Mouse (Mus musculus): ENCODE results near the gene Cphx1. TPM values are rescaled to one million over a fixed set of nuclear protein-coding genes. Genes with fewer than 3 reads are reported as not detected.
A peak's percentile ranks its signal among the peaks of the same experiment; 100 is the strongest.
"Not testable (repeated sequence)": the region's sequence is repeated elsewhere in the genome, so short reads cannot be mapped to it uniquely, and the experiment has no call there.

Gene Cphx1
- total RNA-seq (2014; rRNA removed) (0.33 TPM in 1 of 2 replicates, not detected in the other), polyA plus RNA-seq (2015; fragmentation: Nextera tagmentation; extraction: Ambion mirVana) (0.16 TPM in 1 of 2 replicates, not detected in the other)

GRCm38 (mm10) chr14:25938004-25938403 lies at the start of gene Cphx1:
TSS of gene Cphx1 (plus strand) at chr14:25938304.
- DNase-seq; H3K4me1 ChIP-seq (ENCODE audit: insufficient read depth); H3K27me3 ChIP-seq (ENCODE audit: insufficient read depth, low read length); H3K4me3 ChIP-seq (ENCODE audit: low read depth, low read length); H3K36me3 ChIP-seq (ENCODE audit: insufficient read depth); H3K9me3 ChIP-seq (ENCODE audit: low read length); H3K4me2 ChIP-seq (ENCODE audit: low read depth); H3K27ac ChIP-seq (ENCODE audit: low read depth, low read length); H3K9ac ChIP-seq; ATAC-seq: not testable (repeated sequence)
- no CpG with 5 or more reads among the region's 8 CpGs for WGBS

DNA sequence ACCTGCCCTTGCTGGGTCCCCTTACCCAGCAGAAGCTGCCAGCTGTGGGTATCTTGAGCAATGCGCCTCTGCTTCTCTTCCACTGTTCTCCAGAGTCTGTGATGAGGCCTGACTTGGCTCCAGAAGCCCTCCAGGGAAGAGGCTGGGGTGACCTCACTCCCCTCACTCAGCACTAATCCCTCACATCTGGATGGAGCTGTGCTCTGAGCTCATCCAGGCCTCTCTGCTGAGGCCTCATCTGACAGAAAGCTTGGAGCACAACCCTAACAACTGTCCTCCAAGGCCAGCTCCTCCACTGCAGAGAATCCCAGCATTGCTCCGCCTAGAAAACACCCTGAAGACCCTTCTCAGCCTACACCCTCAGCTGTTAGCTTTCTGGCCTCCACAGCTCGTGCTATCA lies 43.5 kb upstream of the Cphx1 start:
- no CpG with 5 or more reads among the region's 3 CpGs for WGBS
- not testable (repeated sequence) for H3K4me3 ChIP-seq (ENCODE audit: low read depth, low read length); H3K27ac ChIP-seq (ENCODE audit: low read depth, low read length); H3K4me2 ChIP-seq (ENCODE audit: low read depth); H3K36me3 ChIP-seq (ENCODE audit: insufficient read depth); H3K9me3 ChIP-seq (ENCODE audit: low read length); H3K27me3 ChIP-seq (ENCODE audit: insufficient read depth, low read length); H3K9ac ChIP-seq; DNase-seq; H3K4me1 ChIP-seq (ENCODE audit: insufficient read depth); ATAC-seq

GRCm38 (mm10) chr14:25895686-25896085 lies 42.4 kb upstream of the Cphx1 start:
- H3K27me3 ChIP-seq (ENCODE audit: insufficient read depth, low read length); H3K9me3 ChIP-seq (ENCODE audit: low read length); H3K36me3 ChIP-seq (ENCODE audit: insufficient read depth); H3K4me1 ChIP-seq (ENCODE audit: insufficient read depth); H3K4me2 ChIP-seq (ENCODE audit: low read depth); H3K27ac ChIP-seq (ENCODE audit: low read depth, low read length); ATAC-seq; H3K4me3 ChIP-seq (ENCODE audit: low read depth, low read length); H3K9ac ChIP-seq; DNase-seq: not testable (repeated sequence)
- WGBS = no CpG with 5 or more reads among the region's 7 CpGs

DNA sequence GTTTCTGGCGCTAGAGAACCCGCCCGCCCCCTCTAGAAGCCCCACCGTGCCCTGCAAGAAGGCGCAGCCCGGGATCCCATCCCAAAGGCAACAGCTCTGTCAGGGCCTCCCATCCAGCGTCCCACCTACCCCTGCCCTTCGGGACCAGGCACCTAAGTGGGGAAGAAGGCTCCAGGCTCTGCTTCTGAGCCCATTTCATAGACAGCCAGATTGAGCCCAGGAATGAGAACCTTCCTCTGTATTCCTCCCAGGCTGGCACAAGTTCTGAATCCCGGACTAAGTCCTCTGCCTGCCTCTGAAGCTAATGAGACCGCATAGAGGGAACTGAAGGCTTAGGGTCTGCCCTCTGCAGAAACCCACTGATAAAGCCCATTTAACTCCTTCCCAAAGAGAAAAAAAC lies 35.1 kb upstream of the Cphx1 start, which contains the start of gene Plac9a:
Gene Plac9a (minus strand): TSS at position 101 of the 400 bp plus-strand sequence.
- H3K4me1 ChIP-seq (ENCODE audit: insufficient read depth); H3K36me3 ChIP-seq (ENCODE audit: insufficient read depth); H3K27ac ChIP-seq (ENCODE audit: low read depth, low read length); H3K27me3 ChIP-seq (ENCODE audit: insufficient read depth, low read length); ATAC-seq; DNase-seq; H3K9me3 ChIP-seq (ENCODE audit: low read length); H3K4me3 ChIP-seq (ENCODE audit: low read depth, low read length); H3K9ac ChIP-seq; H3K4me2 ChIP-seq (ENCODE audit: low read depth): not testable (repeated sequence)
- no CpG with 5 or more reads among the region's 10 CpGs for WGBS

DNA sequence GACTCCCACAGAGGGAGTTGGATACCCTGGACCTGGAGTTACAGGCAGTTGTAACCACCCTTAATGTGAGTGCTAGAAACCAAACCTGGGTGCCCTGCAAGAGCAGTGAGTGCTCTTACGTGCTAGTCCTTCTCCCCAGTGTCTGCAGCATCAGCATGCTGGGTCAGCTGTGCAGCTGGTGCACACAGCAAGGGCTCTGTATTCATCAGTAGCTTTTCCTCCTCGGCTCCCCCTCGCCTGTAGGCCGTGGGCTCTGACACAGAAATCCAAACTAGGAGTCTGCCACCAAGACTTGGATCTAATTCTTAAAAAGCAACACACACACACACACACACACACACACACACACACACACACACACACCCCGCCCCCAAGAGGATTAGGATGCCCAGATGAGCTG lies 32.9 kb upstream of the Cphx1 start:
- H3K4me2 ChIP-seq (ENCODE audit: low read depth); H3K9ac ChIP-seq; H3K4me3 ChIP-seq (ENCODE audit: low read depth, low read length); H3K27ac ChIP-seq (ENCODE audit: low read depth, low read length); H3K27me3 ChIP-seq (ENCODE audit: insufficient read depth, low read length); H3K36me3 ChIP-seq (ENCODE audit: insufficient read depth); DNase-seq; H3K9me3 ChIP-seq (ENCODE audit: low read length); H3K4me1 ChIP-seq (ENCODE audit: insufficient read depth): not testable (repeated sequence)
- peak; percentile 53; the same call in 1 of the 2 replicates for ATAC-seq
- WGBS = 14% methylated on average over 1 of the region's 5 CpGs

DNA sequence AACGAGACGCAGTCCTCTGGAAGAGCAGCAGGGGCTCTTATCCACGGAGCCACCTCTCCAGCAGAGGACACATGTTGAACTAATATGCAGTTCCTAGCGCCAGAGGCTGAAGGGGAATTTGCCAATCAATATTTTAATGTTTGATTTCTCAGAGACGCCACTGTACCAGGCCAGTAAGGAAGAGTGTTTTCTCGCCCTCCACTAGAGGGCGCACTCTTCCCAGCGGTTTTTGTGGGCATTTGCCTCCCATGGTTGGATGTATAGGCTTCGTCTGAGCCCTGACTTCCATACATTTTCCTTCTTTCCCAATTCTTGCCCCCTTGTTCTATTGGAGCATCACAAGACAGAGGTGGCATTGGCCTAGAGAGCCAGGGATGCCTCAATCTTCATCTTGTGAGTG lies 30.8 kb upstream of the Cphx1 start:
- not testable (repeated sequence) for H3K9me3 ChIP-seq (ENCODE audit: low read length); H3K4me3 ChIP-seq (ENCODE audit: low read depth, low read length); H3K9ac ChIP-seq; H3K4me2 ChIP-seq (ENCODE audit: low read depth); ATAC-seq; H3K27me3 ChIP-seq (ENCODE audit: insufficient read depth, low read length); H3K27ac ChIP-seq (ENCODE audit: low read depth, low read length); DNase-seq; H3K36me3 ChIP-seq (ENCODE audit: insufficient read depth); H3K4me1 ChIP-seq (ENCODE audit: insufficient read depth)
- no CpG with 5 or more reads among the region's 9 CpGs for WGBS

DNA sequence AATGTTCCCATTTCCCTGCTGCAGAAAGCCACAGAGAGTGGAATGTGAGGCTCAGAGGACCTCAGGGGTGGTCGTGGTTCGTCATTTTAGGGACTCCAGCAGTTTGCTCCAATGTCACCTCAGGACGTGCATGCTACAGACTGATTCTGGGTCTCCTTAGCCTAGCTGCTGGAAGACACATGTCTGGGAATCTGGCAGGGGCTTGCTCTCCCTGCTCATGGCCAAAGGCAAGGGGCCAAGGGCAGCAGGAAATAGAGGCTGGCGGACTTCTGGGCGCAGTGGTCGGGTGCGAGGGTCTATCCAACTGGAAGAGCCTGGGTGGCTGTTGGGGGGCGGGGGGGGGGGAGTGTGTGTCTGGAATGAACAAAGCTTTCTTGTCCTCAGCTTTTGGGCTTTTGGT lies 29.1 kb upstream of the Cphx1 start:
- not testable (repeated sequence) for DNase-seq; H3K4me2 ChIP-seq (ENCODE audit: low read depth); H3K27me3 ChIP-seq (ENCODE audit: insufficient read depth, low read length); H3K4me1 ChIP-seq (ENCODE audit: insufficient read depth); H3K9me3 ChIP-seq (ENCODE audit: low read length); H3K4me3 ChIP-seq (ENCODE audit: low read depth, low read length); H3K9ac ChIP-seq; H3K36me3 ChIP-seq (ENCODE audit: insufficient read depth); H3K27ac ChIP-seq (ENCODE audit: low read depth, low read length)
- no CpG with 5 or more reads among the region's 8 CpGs for WGBS
- peak; percentile 64 for ATAC-seq

DNA sequence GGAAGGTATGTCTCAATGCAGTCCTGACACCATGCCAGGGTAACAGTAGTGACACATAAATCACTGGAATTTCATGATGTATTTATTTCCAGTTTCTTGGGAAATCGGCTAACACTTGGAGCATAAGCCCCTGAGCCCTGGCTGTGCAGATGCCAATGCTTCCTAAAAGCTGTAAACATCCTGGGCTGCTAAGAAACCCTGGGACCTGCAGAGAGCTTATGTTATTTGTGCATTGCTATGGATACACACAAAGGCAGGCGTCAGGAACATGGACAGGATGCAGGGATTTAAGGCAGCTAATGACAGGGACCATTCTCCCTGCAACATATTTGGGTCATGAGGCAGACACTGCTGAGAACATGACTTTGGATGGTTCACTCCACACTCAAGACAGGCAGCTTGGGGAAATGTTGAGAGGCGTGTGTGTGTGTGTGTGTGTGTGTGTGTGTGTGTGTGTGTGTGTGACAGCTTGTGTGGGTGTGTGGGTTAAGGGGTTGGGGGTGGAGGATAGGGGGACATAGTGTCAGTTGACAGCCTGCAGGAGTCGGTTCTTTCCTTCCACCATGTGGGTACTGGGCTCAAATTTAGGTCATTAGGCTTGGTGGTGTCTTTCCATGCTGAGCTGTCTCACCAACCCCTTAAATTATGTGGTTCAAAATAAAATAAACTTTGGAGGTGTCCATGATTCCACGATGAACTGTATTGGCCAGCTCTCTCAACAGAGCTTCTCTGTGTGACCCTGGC lies 19.5 kb upstream of the Cphx1 start:
- not testable (repeated sequence) for H3K9ac ChIP-seq; H3K4me3 ChIP-seq (ENCODE audit: low read depth, low read length); ATAC-seq; H3K4me2 ChIP-seq (ENCODE audit: low read depth); H3K9me3 ChIP-seq (ENCODE audit: low read length); H3K36me3 ChIP-seq (ENCODE audit: insufficient read depth); H3K4me1 ChIP-seq (ENCODE audit: insufficient read depth); H3K27ac ChIP-seq (ENCODE audit: low read depth, low read length); H3K27me3 ChIP-seq (ENCODE audit: insufficient read depth, low read length); DNase-seq
- WGBS = no CpG with 5 or more reads among the region's 5 CpGs

GRCm38 (mm10) chr14:25926814-25927561 lies 11.1 kb upstream of the Cphx1 start:
- peak; percentile 96 for ATAC-seq
- H3K27me3 ChIP-seq (ENCODE audit: insufficient read depth, low read length); H3K4me2 ChIP-seq (ENCODE audit: low read depth); H3K27ac ChIP-seq (ENCODE audit: low read depth, low read length); H3K4me3 ChIP-seq (ENCODE audit: low read depth, low read length); DNase-seq; H3K36me3 ChIP-seq (ENCODE audit: insufficient read depth); H3K9me3 ChIP-seq (ENCODE audit: low read length); H3K9ac ChIP-seq; H3K4me1 ChIP-seq (ENCODE audit: insufficient read depth): not testable (repeated sequence)
- no CpG with 5 or more reads among the region's 44 CpGs for WGBS

GRCm38 (mm10) chr14:25927562-25927881 lies 10.6 kb upstream of the Cphx1 start, which contains the start of gene Tmem254a:
TSS of gene Tmem254a (minus strand) at chr14:25927672.
- H3K36me3 ChIP-seq (ENCODE audit: insufficient read depth) = not testable (repeated sequence)
- WGBS = no CpG with 5 or more reads among the region's 10 CpGs

More at GRCm38 (mm10) chr14:25927562-25927881, 10.6 kb upstream of the Cphx1 start, which contains the start of gene Tmem254a:
- DNase-seq; H3K27ac ChIP-seq (ENCODE audit: low read depth, low read length); H3K4me1 ChIP-seq (ENCODE audit: insufficient read depth); H3K9me3 ChIP-seq (ENCODE audit: low read length); H3K9ac ChIP-seq; H3K4me3 ChIP-seq (ENCODE audit: low read depth, low read length); H3K4me2 ChIP-seq (ENCODE audit: low read depth); H3K27me3 ChIP-seq (ENCODE audit: insufficient read depth, low read length): not testable (repeated sequence)
- ATAC-seq = peak; percentile 88
